Mouse (Mus musculus): Measurements from ENCODE around the gene Gm11096.
A peak's percentile ranks its signal among the peaks of the same experiment; 100 is the strongest.

The Gm11096 gene

GRCm38 (mm10) chr17:81441463-81441862 is at the start of gene Gm11096:
Gene Gm11096, plus strand, starts transcription at chr17:81441763.
- DNase-seq: no peak

GRCm38 (mm10) chr17:81393040-81393439 is 48.5 kb upstream of the Gm11096 start:
- no peak for DNase-seq

DNA sequence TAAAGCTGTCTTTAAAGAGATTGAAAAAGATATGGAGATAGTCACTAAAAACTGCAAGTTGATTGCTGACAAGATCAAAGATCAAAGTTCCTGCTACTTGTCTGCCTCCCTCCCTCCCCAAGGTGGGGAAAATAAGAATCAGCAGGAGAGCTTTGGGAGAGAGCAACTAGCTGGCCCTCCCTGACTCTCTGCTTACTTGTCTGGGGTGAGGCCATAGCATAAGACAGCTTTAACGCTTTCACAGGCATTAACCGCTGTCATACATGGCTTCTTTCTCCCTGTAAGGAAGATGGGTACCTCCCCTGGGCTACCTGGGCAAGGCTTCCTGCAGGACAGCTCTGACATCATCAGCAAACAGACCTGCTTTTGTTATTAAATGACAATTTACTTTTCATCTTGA is 47.4 kb upstream of the Gm11096 start:
- no peak for DNase-seq

- DNase-seq: no peak
Measured at GRCm38 (mm10) chr17:81397434-81397833, 44.1 kb upstream of the Gm11096 start.

DNA sequence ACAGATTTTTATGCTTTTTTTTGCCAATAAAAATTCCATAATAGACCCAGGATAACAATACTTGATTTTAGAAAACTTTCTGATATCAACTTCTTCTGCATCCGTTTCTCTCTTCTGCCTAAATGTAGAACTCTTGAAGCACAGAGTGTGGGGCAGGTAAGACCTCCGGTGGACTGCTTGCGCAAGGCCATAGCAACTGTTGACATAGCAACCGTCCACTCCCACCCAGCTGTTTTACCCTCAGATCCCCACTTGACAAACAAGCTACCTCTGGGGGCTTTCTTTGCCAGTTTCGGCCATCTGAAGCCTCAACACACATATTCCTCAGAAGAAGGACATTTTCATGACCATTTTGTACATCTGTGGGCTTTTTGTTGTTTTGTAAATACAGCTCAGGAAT is 41.2 kb upstream of the Gm11096 start:
- DNase-seq: no peak

DNA sequence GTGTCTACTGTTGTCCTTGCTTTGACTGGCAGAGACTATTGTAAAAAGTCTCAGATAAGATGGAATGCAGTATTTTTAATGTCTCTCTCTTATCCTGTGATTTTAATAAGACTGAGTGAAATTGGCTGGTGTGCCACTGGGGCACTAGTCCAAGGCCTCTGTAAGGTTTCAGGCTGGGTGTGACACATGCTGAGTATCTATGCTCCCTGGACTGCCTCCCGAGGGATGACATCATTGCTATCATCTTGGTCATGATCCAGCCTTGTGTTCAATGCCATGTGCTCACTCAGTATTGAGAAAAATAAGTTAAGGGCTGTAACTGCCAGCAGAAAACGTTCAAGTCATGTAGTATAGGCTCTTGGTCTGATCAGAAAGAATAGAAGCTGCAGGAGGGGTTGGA is 38.9 kb upstream of the Gm11096 start:
- peak; percentile 53 for DNase-seq

DNA sequence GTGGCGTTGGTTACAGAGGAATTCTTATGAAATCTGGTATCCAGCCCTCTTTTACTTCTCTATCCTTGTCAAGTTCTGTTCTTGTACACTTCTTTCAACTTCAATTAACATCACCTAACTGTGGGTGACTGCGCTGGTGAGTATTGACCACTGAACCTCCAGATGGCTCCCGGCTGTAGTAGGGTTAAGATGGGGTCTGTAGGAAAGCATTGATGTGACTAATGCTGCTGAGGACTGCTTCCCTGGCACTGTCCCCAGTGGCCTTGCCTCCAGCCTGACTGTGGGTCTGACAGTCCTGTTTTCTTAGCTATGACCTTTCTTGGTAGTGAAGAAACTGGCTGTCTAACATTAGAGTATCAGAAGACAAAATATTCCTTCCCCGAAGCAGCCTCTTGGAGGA is 38.4 kb upstream of the Gm11096 start:
- no peak for DNase-seq

GRCm38 (mm10) chr17:81404225-81404624 is 37.3 kb upstream of the Gm11096 start:
- DNase-seq: no peak

GRCm38 (mm10) chr17:81412736-81413135 is 28.8 kb upstream of the Gm11096 start:
- no peak for DNase-seq

DNA sequence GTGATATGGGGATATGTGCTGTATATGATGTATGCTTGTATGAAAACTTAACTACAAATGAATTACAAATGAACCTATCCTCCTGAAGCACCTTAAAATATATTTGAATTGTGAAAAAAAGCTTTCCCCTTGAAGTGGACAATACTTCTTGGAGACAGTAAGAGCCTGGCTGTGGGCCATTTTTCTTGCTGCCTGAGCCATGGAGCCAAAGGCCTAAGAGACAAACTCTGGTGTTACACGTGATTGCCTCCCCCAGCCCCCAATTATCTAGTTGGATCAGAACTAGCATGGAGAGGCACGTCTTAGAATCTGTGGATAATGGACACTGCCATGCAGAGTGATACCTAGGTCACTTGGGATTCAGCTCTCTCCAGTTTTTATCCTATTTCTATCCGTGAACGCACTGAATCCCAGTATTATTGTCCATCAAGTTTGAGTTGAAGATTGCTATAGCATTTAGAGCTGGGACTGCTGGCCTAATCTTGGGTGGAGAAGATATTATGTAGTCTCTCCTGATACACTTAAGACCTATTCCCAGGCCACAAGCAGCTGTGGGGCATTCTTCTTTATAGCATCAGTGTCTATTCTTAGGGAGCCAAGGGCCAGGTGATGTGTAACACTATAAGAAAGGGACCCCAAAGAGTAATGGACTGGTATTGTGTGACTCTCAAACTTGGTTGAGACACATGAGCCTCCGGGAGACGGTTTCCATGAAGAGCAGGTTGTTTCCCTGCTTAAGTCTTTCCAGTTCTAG is 25.0 kb upstream of the Gm11096 start:
- no peak for DNase-seq

DNA sequence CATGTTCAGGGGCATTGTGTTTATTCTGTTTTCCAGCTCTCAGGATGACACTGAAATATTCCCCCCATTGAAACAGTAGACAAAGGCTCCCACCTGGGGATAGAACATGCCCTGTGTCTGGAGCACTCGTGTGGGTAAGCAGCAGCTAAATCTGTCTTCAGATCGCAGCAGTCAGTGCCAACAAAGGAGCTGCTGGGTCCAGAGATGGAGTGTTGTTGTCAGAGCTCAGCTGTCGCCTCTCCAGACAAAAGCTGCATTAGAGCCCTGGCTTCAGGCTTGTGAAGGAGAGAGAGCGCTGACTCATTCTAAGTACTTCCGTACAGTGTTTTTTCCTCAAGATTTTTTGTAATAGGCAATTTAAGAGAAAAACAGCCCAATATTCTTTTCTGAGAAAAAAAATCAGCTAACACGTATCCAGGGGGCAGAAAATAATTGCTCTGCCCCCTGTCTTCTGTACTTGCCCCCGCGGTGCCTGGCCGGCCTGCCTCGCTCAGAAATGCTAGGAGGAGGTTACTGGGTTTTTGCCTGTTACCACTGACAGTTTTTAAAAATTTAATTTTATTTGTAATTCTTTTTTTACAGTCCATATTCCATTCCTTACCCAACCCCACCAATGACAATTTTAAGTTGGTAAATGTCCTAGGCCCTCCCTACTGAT is 21.6 kb upstream of the Gm11096 start:
- DNase-seq: no peak

DNA sequence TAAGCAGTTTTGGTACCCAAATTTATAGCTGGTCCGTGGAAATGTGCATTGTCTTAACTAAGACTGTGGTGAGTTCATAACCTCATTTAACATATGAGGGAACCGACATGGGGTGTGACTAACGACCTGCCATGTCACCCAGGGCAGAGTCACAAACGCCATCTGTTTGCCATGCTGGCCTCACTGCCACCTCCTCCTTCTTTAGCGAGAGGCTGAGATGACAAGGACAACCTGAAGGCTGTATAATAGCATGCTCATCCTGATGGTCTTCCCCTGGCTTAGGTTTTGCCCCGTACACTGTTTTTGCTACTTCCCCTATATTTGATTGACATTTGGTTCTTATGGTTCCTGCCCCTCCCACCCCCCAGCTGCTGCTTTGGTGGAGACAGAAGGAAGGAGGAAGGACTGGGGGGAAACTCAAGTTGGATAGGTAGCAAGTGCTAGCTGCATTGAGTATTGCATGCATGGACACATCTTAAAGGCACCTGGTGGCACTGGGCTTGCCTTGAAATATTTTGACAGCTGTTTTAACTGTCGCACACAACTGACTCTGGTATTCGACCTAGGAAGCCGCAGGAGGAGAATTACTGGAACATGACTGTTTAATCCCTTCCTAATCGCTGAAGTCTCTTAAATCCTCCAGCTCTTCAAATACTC is 17.2 kb upstream of the Gm11096 start:
- peak; percentile 27 for DNase-seq

DNA sequence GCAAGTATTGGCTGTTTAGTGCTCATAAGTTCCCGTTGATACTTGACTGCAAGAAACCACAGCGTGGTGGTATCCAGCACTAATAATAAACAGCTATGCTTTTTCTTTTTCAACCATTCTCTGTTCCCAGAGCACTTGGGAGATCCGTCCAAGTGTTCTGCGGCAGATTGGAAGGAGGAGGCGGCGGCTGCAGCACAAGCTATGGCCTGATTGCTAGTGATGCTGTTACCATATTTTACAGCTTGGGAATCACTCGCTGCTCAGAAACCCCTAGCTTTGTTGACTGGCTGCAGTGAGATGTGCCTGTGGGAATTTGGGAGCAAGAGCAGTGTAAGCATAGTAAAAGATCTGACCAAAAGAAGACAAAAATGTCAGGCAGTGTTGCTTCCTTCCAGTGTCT is 14.3 kb upstream of the Gm11096 start:
- DNase-seq: no peak

- DNase-seq: no peak
Measured at GRCm38 (mm10) chr17:81432733-81433132, 8.8 kb upstream of the Gm11096 start.

- no peak for DNase-seq
Measured at GRCm38 (mm10) chr17:81433148-81433547, 8.4 kb upstream of the Gm11096 start.

DNA sequence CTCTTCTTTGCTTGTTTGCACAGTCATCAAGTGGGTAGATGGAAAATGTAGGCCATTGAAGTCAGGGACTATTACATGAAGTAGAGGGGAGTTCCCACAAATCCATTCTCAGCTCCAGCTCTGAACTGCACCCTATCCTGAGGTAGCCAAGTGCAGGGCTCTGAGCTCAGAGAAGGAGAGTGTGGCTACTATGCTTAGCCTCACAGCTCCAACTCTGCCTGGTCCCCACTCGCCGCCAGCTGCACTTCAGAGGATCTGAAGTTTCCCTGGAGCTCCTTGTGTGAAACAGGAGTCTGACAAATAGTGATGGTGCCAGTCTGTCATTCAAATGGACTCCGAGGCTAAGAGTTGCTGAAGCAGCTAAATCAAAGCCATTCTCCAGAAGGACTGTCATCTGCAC is 13.7 kb downstream of the Gm11096 start:
- DNase-seq: no peak

DNA sequence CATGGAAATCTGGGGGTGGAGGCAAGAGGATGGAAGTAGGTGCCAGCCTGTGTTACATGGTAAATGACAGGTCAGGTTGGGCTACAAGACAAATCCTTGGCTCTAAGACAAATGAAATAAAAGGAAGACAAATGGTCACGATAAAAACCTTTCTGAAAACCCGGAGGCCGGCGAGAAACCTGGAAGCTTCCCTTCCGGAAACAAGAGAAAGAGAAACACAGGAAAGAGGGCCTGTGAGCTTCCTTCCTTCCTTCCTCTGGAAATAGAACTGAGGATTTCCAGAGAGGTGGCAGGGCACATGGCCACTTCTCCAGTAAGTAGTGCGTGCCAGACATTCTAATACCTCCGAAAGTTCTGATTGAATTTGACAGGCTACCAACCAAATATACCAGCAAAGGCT is 14.4 kb downstream of the Gm11096 start:
- no peak for DNase-seq

- no peak for DNase-seq
Measured at GRCm38 (mm10) chr17:81459379-81459778, 17.8 kb downstream of the Gm11096 start.

- DNase-seq: no peak
Measured at GRCm38 (mm10) chr17:81468941-81469340, 27.4 kb downstream of the Gm11096 start.

DNA sequence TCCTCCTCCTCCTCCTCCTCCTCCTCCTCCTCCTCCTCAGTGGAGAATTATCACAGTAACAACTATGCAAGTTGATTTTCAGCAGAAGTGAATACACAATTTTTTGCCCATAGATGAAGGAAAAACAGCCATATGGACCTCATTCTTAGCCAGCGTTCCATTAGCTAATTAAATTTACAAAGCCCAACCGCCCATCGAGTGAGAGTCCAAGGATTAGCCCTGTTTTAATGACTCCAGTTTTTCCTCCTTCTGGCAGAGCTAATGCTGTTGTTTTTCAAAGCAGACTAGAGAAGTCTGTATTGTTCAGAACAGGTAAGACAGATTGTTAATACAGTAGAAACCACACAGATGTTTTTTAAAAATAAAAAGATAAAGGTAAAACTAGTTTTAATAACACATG is 31.8 kb downstream of the Gm11096 start:
- no peak for DNase-seq

- DNase-seq: no peak
Measured at GRCm38 (mm10) chr17:81477420-81477819, 35.9 kb downstream of the Gm11096 start.

GRCm38 (mm10) chr17:81479807-81480206 is 38.2 kb downstream of the Gm11096 start:
- DNase-seq: no peak

- DNase-seq: no peak
Measured at GRCm38 (mm10) chr17:81480351-81481161, 39.0 kb downstream of the Gm11096 start.

Measured in cerebellum, adult 11-12 months (tissue).